Mouse (Mus musculus) kidney, embryonic 15.5 days (tissue): ENCODE results near the gene Gm44973. TPM values are rescaled to one million over a fixed set of nuclear protein-coding genes. Genes with fewer than 3 reads are reported as not detected.
"Not testable (repeated sequence)": the region's sequence is repeated elsewhere in the genome, so short reads cannot be mapped to it uniquely, and the experiment has no call there.

Experiments
- ATAC-seq: fragments of 200-750 bp; cut with Nextera tagmentation; replicated peaks from 2 replicates; pipeline ENCODE4 v1.8.0; 2017; ENCODE audit warnings: moderate TSS enrichment; ENCODE audit not compliant: low FRiP score
- H3K27ac ChIP-seq: fragments of 300-500 bp; sonication (generic); 2 replicates; pipeline ENCODE4 v1.5.1; 2015; ENCODE audit warnings: mild to moderate bottlenecking, inconsistent platforms
- H3K27me3 ChIP-seq: fragments of 300-500 bp; sonication (generic); 2 replicates; pipeline ENCODE4 v1.6.1; 2015; ENCODE audit warnings: inconsistent platforms
- H3K36me3 ChIP-seq: fragments of 300-500 bp; sonication (generic); 2 replicates; pipeline ENCODE4 v1.6.1; 2015; ENCODE audit warnings: inconsistent platforms
- H3K4me1 ChIP-seq: fragments of 300-500 bp; sonication (generic); 2 replicates; pipeline ENCODE4 v1.6.1; 2015; ENCODE audit warnings: inconsistent platforms
- H3K4me2 ChIP-seq: fragments of 300-500 bp; sonication (generic); 2 replicates; pipeline ENCODE4 v1.6.1; 2015; ENCODE audit warnings: moderate library complexity, mild to moderate bottlenecking, inconsistent platforms
- H3K4me3 ChIP-seq: fragments of 300-500 bp; sonication (generic); replicated peaks from 2 replicates; pipeline ENCODE4 v1.5.1; 2015; ENCODE audit warnings: mild to moderate bottlenecking, inconsistent platforms
- H3K9ac ChIP-seq: fragments of 300-500 bp; sonication (generic); 2 replicates; pipeline ENCODE4 v1.6.1; 2015; ENCODE audit warnings: mild to moderate bottlenecking, inconsistent platforms
- H3K9me3 ChIP-seq: fragments of 300-500 bp; sonication (generic); replicated peaks from 2 replicates; pipeline ENCODE4 v1.6.1; 2016; ENCODE audit warnings: inconsistent platforms
- WGBS: fragments of 180-500 bp; shearing (Covaris S2); methylation state at CpG from one replicate; pipeline ENCODE4 v1.1.7; 2015; ENCODE audit warnings: mixed read lengths; 5-methylcytosine and 5-hydroxymethylcytosine counted together
- polyA plus RNA-seq: library from polyadenylated mRNA; unstranded; fragments of >200 nt; fragmentation: Nextera tagmentation; extraction: Ambion mirVana; gene quantifications from 2 replicates; pipeline ENCODE4 v1.2.1, GENCODE M21; 2015

Gene Gm44973
- polyA plus RNA-seq, 1 experiment from 2014 or later = 2.5 TPM

GRCm38 (mm10) chr7:4996003-4996895, 19.0 kb upstream of the Gm44973 start, which contains the start of gene Zfp579:
Zfp579 (minus strand) TSS chr7:4996158.
- Histone ChIP-seq H3K4me2 (peak within 1 kb of the TSS; percentile 78), H3K9ac (peak within 1 kb of the TSS; percentile 79)

GRCm38 (mm10) chr7:4996934-4997333, 18.4 kb upstream of the Gm44973 start:
- peak overlapping the region; percentile 68 for H3K4me3 ChIP-seq
- no peak for ATAC-seq
- peak overlapping the region; percentile 71 for H3K27ac ChIP-seq
- peak overlapping the region; percentile 79; the same call in 1 of the 2 replicates for H3K9ac ChIP-seq
- peak overlapping the region; percentile 78 for H3K4me2 ChIP-seq
- H3K4me1 ChIP-seq = peaks cover 27% of the 10 kb centered on the region
- peaks cover 3% of the 10 kb centered on the region for H3K9me3 ChIP-seq
- H3K27me3 ChIP-seq = peaks cover 7% of the 10 kb centered on the region; the same call in 1 of the 2 replicates
- 70% methylated on average over 8 of the region's 8 CpGs for WGBS
- H3K36me3 ChIP-seq = peaks cover 23% of the 10 kb centered on the region

More at GRCm38 (mm10) chr7:4996003-4996895, 19.0 kb upstream of the Gm44973 start, which contains the start of gene Zfp579:
- 7% methylated on average over 17 of the region's 26 CpGs for WGBS
- H3K4me1 ChIP-seq = peaks cover 27% of the 10 kb centered on the region
- peak within 1 kb of the TSS; percentile 72 for H3K27ac ChIP-seq
- peaks cover 30% of the 10 kb centered on the region for H3K36me3 ChIP-seq
- peaks cover 3% of the 10 kb centered on the region for H3K9me3 ChIP-seq
- ATAC-seq = peak; percentile 89
- peaks cover 7% of the 10 kb centered on the region; the same call in 1 of the 2 replicates for H3K27me3 ChIP-seq
- H3K4me3 ChIP-seq = peak within 1 kb of the TSS; percentile 68

- 67% methylated on average over 2 of the region's 2 CpGs for WGBS
- Histone ChIP-seq H3K9ac (no peak overlapping the region), H3K4me2 (no peak overlapping the region), H3K27me3 (no peaks in the 10 kb centered on the region), H3K36me3 (no peaks in the 10 kb centered on the region), H3K4me3 (no peak overlapping the region), H3K9me3 (no peaks in the 10 kb centered on the region), H3K4me1 (peaks cover 15% of the 10 kb centered on the region), H3K27ac (no peak overlapping the region)
- no peak for ATAC-seq
Measured at GRCm38 (mm10) chr7:4999876-5000275, 15.4 kb upstream of the Gm44973 start.

- not testable (repeated sequence) for H3K9me3 ChIP-seq, H3K9ac ChIP-seq, H3K27me3 ChIP-seq, H3K4me1 ChIP-seq, H3K4me3 ChIP-seq, ATAC-seq, H3K27ac ChIP-seq, H3K4me2 ChIP-seq
- H3K36me3 ChIP-seq = peaks cover 14% of the 10 kb centered on the region
- WGBS = 69% methylated on average over 8 of the region's 8 CpGs
Measured at GRCm38 (mm10) chr7:5002876-5003275, 12.4 kb upstream of the Gm44973 start.

- no peak overlapping the region for H3K4me3 ChIP-seq
- peaks cover 3% of the 10 kb centered on the region; the same call in 1 of the 2 replicates for H3K4me1 ChIP-seq
- H3K27ac ChIP-seq = no peak overlapping the region
- no peaks in the 10 kb centered on the region for H3K9me3 ChIP-seq
- H3K36me3 ChIP-seq = peaks cover 66% of the 10 kb centered on the region
- H3K4me2 ChIP-seq = no peak overlapping the region
- no peaks in the 10 kb centered on the region for H3K27me3 ChIP-seq
- no peak overlapping the region for H3K9ac ChIP-seq
- 97% methylated on average over 26 of the region's 26 CpGs for WGBS
- no peak for ATAC-seq
Measured at GRCm38 (mm10) chr7:5008229-5008628, 7.1 kb upstream of the Gm44973 start.

- Histone ChIP-seq H3K27me3 (no peaks in the 10 kb centered on the region), H3K4me3 (peak overlapping the region; percentile 76)
Measured at GRCm38 (mm10) chr7:5012681-5013513, 2.4 kb upstream of the Gm44973 start.

GRCm38 (mm10) chr7:5014251-5015117, 812 bp upstream of the Gm44973 start, which contains the start of the genes Zfp524 and Fiz1:
Zfp524 (plus strand) TSS chr7:5014415.
Fiz1 (minus strand) TSS chr7:5014697.
- Histone ChIP-seq H3K27me3 (no peaks in the 10 kb centered on the region), H3K36me3 (peaks cover 51% of the 10 kb centered on the region), H3K4me3 (peak within 1 kb of the TSS; percentile 76), H3K4me2 (peak within 1 kb of the TSS; percentile 64), H3K9ac (peak within 1 kb of the TSS; percentile 88), H3K4me1 (peaks cover 25% of the 10 kb centered on the region), H3K9me3 (no peaks in the 10 kb centered on the region), H3K27ac (peak within 1 kb of the TSS; percentile 99)
- ATAC-seq = peak; percentile 82
- 0% methylated on average over 42 of the region's 42 CpGs for WGBS

More at GRCm38 (mm10) chr7:5012681-5013513, 2.4 kb upstream of the Gm44973 start:
- H3K4me1 ChIP-seq = peaks cover 15% of the 10 kb centered on the region
- ATAC-seq = no peak
- H3K9me3 ChIP-seq = no peaks in the 10 kb centered on the region
- no peak overlapping the region for H3K27ac ChIP-seq
- peak overlapping the region; percentile 64 for H3K4me2 ChIP-seq
- H3K36me3 ChIP-seq = peaks cover 63% of the 10 kb centered on the region
- WGBS = 91% methylated on average over 27 of the region's 27 CpGs
- H3K9ac ChIP-seq = no peak overlapping the region

- Histone ChIP-seq H3K4me2 (peak overlapping the region; percentile 64), H3K36me3 (peaks cover 35% of the 10 kb centered on the region), H3K9me3 (no peaks in the 10 kb centered on the region), H3K9ac (peak overlapping the region; percentile 64), H3K4me1 (peaks cover 30% of the 10 kb centered on the region), H3K27me3 (no peaks in the 10 kb centered on the region), H3K27ac (peak overlapping the region; percentile 99), H3K4me3 (peak overlapping the region; percentile 76)
- no peak for ATAC-seq
- WGBS = 48% methylated on average over 3 of the region's 3 CpGs
Measured at GRCm38 (mm10) chr7:5016057-5016456, 761 bp downstream of the Gm44973 start.

GRCm38 (mm10) chr7:5016920-5017319, 1.6 kb downstream of the Gm44973 start:
- H3K9ac ChIP-seq = no peak overlapping the region
- 94% methylated on average over 2 of the region's 2 CpGs for WGBS
- H3K27ac ChIP-seq = no peak overlapping the region
- H3K36me3 ChIP-seq = peaks cover 30% of the 10 kb centered on the region
- no peak overlapping the region for H3K4me2 ChIP-seq
- H3K4me3 ChIP-seq = no peak overlapping the region
- no peaks in the 10 kb centered on the region for H3K9me3 ChIP-seq
- H3K4me1 ChIP-seq = peaks cover 37% of the 10 kb centered on the region
- H3K27me3 ChIP-seq = no peaks in the 10 kb centered on the region
- no peak for ATAC-seq

- Histone ChIP-seq H3K4me3 (no peak overlapping the region), H3K4me2 (no peak overlapping the region), H3K27ac (no peak overlapping the region), H3K9ac (no peak overlapping the region), H3K27me3 (no peaks in the 10 kb centered on the region), H3K9me3 (no peaks in the 10 kb centered on the region), H3K36me3 (peaks cover 30% of the 10 kb centered on the region), H3K4me1 (peaks cover 37% of the 10 kb centered on the region)
- ATAC-seq = no peak
- 90% methylated on average over 16 of the region's 16 CpGs for WGBS
Measured at GRCm38 (mm10) chr7:5017352-5017751, 2.1 kb downstream of the Gm44973 start.

GRCm38 (mm10) chr7:5017931-5018330, 2.6 kb downstream of the Gm44973 start:
- no peak for ATAC-seq
- peaks cover 30% of the 10 kb centered on the region for H3K36me3 ChIP-seq

More at GRCm38 (mm10) chr7:5017931-5018330, 2.6 kb downstream of the Gm44973 start:
- H3K4me3 ChIP-seq = no peak overlapping the region
- no peaks in the 10 kb centered on the region for H3K27me3 ChIP-seq
- no peak overlapping the region for H3K27ac ChIP-seq
- H3K9ac ChIP-seq = no peak overlapping the region
- H3K4me1 ChIP-seq = peaks cover 37% of the 10 kb centered on the region
- 97% methylated on average over 21 of the region's 21 CpGs for WGBS
- no peak overlapping the region for H3K4me2 ChIP-seq
- no peaks in the 10 kb centered on the region for H3K9me3 ChIP-seq
